Mouse (Mus musculus): ENCODE results near the gene Fbxw11.
"Not testable (repeated sequence)": the region's sequence is repeated elsewhere in the genome, so short reads cannot be mapped to it uniquely, and the experiment has no call there.

The Fbxw11 gene

GRCm38 (mm10) chr11:32642249-32642876 lies at the start of gene Fbxw11:
Gene Fbxw11, plus strand, starts transcription at chr11:32642724.
- peak; percentile 88 to 91 for DNase-seq (ENCODE audit: low spot score in 2 of 2)

DNA sequence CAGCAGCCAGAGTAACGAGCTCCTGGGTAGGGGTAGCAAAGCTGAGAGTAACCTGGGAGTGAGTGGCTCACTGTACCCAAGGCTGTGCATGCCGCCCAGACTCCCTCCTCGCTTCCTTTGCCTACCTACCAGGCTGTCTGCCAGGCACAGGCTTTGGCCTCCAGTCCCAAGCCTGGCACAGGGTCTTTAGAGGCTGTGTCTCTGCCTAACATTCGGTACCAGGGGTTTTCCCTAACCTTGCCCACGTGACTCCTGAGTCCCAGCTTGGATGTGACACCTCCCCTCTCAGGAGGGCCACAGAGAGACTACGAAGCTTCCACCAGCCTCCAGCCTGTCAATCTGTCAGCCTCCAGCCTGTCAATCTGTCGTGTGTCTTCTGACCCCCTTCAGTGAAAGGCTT lies 49.4 kb upstream of the Fbxw11 start:
- DNase-seq (ENCODE audit: low spot score in 2 of 2), result no peak

GRCm38 (mm10) chr11:32594122-32594521 lies 48.4 kb upstream of the Fbxw11 start:
- no peak for DNase-seq (ENCODE audit: low spot score in 2 of 2)

- DNase-seq (ENCODE audit: low spot score in 2 of 2), result no peak
These were observed 42.2 kb upstream of the Fbxw11 start for GRCm38 (mm10) chr11:32600371-32600770.

DNA sequence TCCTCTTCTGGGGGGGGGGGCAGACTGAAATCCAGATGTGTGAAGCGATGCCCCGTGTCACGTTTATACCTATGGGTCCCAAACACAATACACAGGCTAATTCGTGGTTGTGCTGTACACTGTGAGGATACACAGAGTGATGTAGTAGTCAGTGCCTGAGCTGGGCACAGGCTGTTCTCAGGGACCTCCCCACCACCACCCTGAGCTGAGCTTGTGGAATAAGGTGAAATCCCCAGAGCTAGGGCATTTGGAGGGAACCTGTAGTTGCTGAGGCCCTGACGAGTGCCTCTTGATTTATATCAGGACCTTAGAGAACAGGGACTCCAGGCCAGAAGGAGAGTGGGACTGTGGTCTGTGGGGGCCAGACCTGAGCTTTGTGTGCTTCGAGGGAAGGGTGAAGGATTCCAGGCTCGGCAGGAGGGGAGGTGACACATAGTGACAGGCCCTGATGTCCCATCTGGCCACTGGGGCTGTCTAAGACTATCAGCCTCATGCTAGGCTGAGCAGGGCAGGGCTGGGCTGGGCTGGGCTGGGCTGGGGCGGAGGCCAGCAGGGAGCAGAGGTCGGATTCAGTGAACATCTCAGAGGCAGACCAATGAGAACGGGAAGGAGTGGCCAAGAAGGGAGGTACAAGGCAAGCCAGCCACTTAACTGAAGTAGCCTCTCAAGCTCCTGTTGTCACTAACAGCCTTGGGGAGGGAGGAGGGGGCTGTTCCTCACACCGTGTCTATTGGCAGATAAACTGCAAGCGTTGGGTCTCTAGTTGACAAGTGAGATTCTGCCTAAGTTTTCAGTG lies 40.8 kb upstream of the Fbxw11 start:
- no peak for DNase-seq (ENCODE audit: low spot score in 2 of 2)

DNA sequence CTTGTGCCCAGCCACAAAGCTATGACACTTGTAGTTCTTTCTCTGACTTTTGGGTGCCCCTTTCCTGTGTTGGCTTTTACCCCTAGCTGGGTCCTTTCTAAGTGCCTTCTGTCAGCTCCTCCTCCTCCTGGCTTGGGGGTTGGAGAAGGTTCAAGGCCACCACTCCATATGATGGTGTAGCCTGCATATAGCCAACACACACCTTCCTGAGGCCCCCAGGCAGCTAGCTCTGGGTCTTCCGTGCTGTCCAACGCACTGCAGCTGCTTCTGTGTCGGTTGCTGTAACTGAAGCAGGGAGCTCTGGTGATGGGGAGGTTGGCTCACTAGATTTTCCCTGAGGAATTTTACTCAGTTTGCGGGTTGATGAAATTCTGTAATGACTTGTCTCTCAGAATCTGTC lies 37.9 kb upstream of the Fbxw11 start:
- no peak for DNase-seq (ENCODE audit: low spot score in 2 of 2)

- no peak for DNase-seq (ENCODE audit: low spot score in 2 of 2)
These were observed 37.2 kb upstream of the Fbxw11 start for GRCm38 (mm10) chr11:32605131-32605860.

- no peak for DNase-seq (ENCODE audit: low spot score in 2 of 2)
These were observed 36.6 kb upstream of the Fbxw11 start for GRCm38 (mm10) chr11:32605907-32606306.

- no peak for DNase-seq (ENCODE audit: low spot score in 2 of 2)
These were observed 35.2 kb upstream of the Fbxw11 start for GRCm38 (mm10) chr11:32607319-32607718.

GRCm38 (mm10) chr11:32610616-32611015 lies 31.9 kb upstream of the Fbxw11 start:
- no peak for DNase-seq (ENCODE audit: low spot score in 2 of 2)

- no peak for DNase-seq (ENCODE audit: low spot score in 2 of 2)
These were observed 30.2 kb upstream of the Fbxw11 start for GRCm38 (mm10) chr11:32612304-32612703.

DNA sequence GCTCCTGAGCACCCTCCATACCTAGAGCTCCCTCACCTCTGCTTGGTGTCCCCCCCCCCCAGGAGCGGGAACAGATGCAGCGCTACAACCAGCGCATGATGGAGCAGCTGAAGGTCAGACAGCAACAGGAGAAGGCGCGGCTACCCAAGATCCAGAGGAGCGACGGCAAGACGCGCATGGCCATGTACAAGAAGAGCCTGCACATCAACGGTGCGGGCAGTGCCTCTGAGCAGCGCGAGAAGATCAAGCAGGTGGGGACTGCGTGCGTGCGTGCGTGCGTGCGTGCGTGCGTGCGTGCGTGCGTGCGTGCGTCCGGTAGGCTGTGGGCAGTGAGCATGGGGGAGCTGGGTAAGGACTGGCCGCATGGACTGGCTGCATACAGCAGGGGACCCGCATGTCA lies 28.1 kb upstream of the Fbxw11 start:
- no peak for DNase-seq (ENCODE audit: low spot score in 2 of 2)

DNA sequence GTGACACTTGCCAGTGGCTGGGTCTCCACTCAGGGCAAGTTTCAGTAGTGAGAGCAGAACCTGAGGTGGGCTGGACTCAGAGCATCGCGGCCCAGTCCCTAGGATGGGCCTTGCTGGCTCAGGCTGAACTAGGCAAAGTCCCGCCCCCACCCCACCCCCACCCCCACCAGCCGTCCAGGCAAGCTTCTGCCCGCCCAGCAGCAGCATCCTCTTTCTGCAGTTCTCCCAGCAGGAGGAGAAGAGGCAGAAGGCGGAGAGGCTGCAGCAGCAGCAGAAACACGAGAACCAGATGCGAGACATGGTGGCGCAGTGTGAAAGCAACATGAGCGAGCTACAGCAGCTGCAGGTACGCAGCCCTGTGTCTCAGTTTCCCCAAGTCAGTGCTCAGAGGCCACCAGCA lies 27.0 kb upstream of the Fbxw11 start:
- no peak for DNase-seq (ENCODE audit: low spot score in 2 of 2)

GRCm38 (mm10) chr11:32616091-32616490 lies 26.4 kb upstream of the Fbxw11 start:
- DNase-seq (ENCODE audit: low spot score in 2 of 2), result no peak

GRCm38 (mm10) chr11:32618036-32618435 lies 24.5 kb upstream of the Fbxw11 start:
- DNase-seq (ENCODE audit: low spot score in 2 of 2), result no peak

DNA sequence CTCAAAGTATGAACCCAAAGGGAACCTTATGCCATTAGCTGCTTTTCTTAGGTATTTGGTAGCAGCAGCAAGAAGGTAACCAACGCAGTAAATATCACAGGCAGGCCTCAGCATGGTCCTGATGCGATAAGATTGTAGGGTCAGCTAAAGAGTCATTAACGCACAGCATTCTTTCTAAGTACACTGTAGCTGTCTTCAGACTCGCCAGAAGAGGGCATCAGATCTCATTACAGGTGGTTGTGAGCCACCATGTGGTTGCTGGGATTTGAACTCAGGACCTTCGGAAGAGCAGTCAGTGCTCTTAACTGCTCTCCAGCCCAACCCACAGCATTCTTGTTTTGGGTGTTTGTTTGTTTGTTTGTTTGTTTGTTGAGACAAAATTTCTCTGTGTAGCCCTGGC lies 23.9 kb upstream of the Fbxw11 start:
- not testable (repeated sequence) for DNase-seq (ENCODE audit: low spot score in 2 of 2)

DNA sequence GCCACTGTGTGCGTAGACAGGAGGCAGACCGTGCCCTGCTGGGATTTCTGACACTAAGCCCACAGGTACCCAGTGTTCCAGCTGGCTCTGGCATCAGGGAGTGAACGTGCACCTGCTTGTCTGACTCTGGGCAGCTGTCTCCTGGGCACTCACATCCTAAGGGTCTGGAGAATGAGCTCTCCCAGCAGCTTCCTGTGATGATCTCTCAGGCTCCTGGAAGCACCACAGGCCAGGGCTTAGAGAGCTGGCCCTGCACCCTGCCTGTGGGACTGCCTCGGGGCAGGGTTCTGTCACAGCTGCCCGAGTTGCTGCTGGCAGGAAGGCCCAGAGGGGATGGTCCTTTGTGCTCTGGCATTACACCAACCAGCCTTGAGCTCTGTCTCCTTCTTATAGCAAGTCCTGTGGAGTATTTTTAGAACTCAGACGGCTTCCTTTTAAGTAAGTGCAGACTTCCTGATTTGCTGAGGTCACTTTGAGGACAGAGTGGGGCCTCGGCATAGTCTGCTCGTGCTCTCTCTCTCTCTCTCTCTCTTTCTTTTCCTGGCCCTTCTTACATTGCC lies 23.2 kb upstream of the Fbxw11 start:
- no peak for DNase-seq (ENCODE audit: low spot score in 2 of 2)

- DNase-seq (ENCODE audit: low spot score in 2 of 2), result no peak
These were observed 22.6 kb upstream of the Fbxw11 start for GRCm38 (mm10) chr11:32619866-32620456.

DNA sequence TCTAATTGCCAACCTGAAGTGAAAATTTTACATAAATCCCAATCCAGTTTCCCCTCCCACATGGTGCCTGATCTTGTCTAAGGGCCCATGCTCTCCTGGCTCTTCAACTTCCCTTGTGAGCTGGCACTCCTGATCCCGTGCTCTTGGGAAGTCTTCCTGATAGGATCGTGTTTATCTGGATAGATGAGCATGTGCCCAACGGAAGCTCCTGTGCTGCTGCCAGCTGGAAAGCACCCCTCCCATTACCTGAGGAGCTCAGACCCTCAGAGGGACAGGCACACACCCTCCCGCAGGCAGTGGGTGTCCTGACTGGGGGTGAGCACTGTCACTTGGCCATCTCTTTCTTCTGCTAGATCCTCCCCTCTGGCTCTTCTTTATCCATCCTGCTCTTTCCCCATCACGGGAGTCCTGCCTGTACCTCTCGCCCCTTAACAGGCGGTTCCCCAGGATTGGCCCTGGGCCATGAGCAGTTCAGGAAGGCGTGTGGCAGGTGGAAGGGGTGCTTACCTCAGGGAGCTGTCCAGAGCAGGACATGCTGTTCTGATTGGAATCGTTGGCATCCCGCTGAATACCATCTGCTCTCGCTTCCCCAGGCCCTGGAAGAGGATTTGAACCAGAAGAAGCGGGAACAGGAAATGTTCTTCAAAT lies 20.6 kb upstream of the Fbxw11 start:
- no peak for DNase-seq (ENCODE audit: low spot score in 2 of 2)

- DNase-seq (ENCODE audit: low spot score in 2 of 2), result no peak
These were observed 19.9 kb upstream of the Fbxw11 start for GRCm38 (mm10) chr11:32622479-32623190.

GRCm38 (mm10) chr11:32623236-32623635 lies 19.3 kb upstream of the Fbxw11 start:
- DNase-seq (ENCODE audit: low spot score in 2 of 2), result peak in 1 of 2 experiments; percentile 66

Data from cerebellum, postnatal 4 days (tissue).